Mouse (Mus musculus) midbrain, postnatal 0 days (tissue): Measurements from ENCODE around the gene Troap. TPM values are rescaled to one million over a fixed set of nuclear protein-coding genes. Genes with fewer than 3 reads are reported as not detected.

Source experiments
- ATAC-seq: fragments of 200-750 bp; cut with Nextera tagmentation; 2 replicates; pipeline ENCODE4 v1.8.0; 2017; ENCODE audit warnings: moderate number of reproducible peaks, mild to moderate bottlenecking, moderate TSS enrichment, moderate library complexity; ENCODE audit not compliant: low FRiP score
- DNase-seq: peaks from one replicate; pipeline ENCODE4 v3.0.0-alpha.2; 2015; ENCODE audit warnings: low spot score
- H3K27ac ChIP-seq: fragments of 300-500 bp; sonication (generic); 2 replicates; pipeline ENCODE4 v1.5.1; 2014; ENCODE audit warnings: low read depth, mild to moderate bottlenecking, low read length, mixed read lengths
- H3K27me3 ChIP-seq: fragments of 300-500 bp; sonication (generic); 2 replicates; pipeline ENCODE4 v1.6.1; 2014; ENCODE audit warnings: low read length, control low read depth, mixed read lengths; ENCODE audit not compliant: insufficient read depth
- H3K36me3 ChIP-seq: fragments of 300-500 bp; sonication (generic); 2 replicates; pipeline ENCODE4 v1.6.1; 2014; ENCODE audit warnings: low read length, control low read depth, mixed read lengths; ENCODE audit not compliant: insufficient read depth
- H3K4me1 ChIP-seq: fragments of 300-500 bp; sonication (generic); 2 replicates; pipeline ENCODE4 v1.6.1; 2014; ENCODE audit warnings: mild to moderate bottlenecking, control low read depth, antibody characterized with exemption, low read length, mixed read lengths; ENCODE audit not compliant: insufficient read depth
- H3K4me2 ChIP-seq: fragments of 300-500 bp; sonication (generic); 2 replicates; pipeline ENCODE4 v1.6.1; 2014; ENCODE audit warnings: low read depth, mild to moderate bottlenecking, low read length, mixed read lengths; ENCODE audit not compliant: poor library complexity, severe bottlenecking
- H3K4me3 ChIP-seq: fragments of 300-500 bp; sonication (generic); 2 replicates; pipeline ENCODE4 v1.5.1; 2014; ENCODE audit warnings: low read depth, mild to moderate bottlenecking, low read length, moderate library complexity
- H3K9ac ChIP-seq: fragments of 300-500 bp; sonication (generic); replicated peaks from 2 replicates; pipeline ENCODE4 v1.6.1; 2014; ENCODE audit warnings: mild to moderate bottlenecking, low read length, moderate library complexity, mixed read lengths; ENCODE audit not compliant: poor library complexity, severe bottlenecking
- H3K9me3 ChIP-seq: fragments of 300-500 bp; sonication (generic); 2 replicates; pipeline ENCODE4 v1.6.1; 2016; ENCODE audit warnings: low read length, control low read depth
- CTCF ChIP-seq: IDR thresholded peaks from 2 replicates; pipeline ENCODE4 v1.5.1; 2016; ENCODE audit warnings: antibody characterized with exemption, mild to moderate bottlenecking
- WGBS: fragments of 180-500 bp; shearing (Covaris S2); extraction: QIAGEN DNeasy Blood & Tissue Kit; methylation state at CpG from one replicate; pipeline ENCODE4 v1.1.7; 2014; 5-methylcytosine and 5-hydroxymethylcytosine counted together
- polyA plus RNA-seq: library from polyadenylated mRNA; unstranded; fragments of >200 nt; fragmentation: Nextera tagmentation; extraction: Ambion mirVana; gene quantifications from 2 replicates; pipeline ENCODE4 v1.2.1, GENCODE M21; 2015
- total RNA-seq: library from RNA; depleted of rRNA; stranded (reverse); fragments of >200 nt; gene quantifications from 2 replicates; pipeline ENCODE4 v1.2.3, GENCODE M21; 2014

The Troap gene
- total and polyA plus RNA-seq, 2 experiments from 2014 or later = 2.1 to 4.1 TPM

- Histone ChIP-seq H3K27me3 (peaks cover 39% of the 10 kb centered on the region), H3K4me3 (peak overlapping the region; percentile 28), H3K4me2 (peak overlapping the region; percentile 48), H3K36me3 (no peaks in the 10 kb centered on the region), H3K4me1 (no peaks in the 10 kb centered on the region), H3K27ac (0 out of 2 replicates have a peak overlapping the region, but pooled peaks have one; percentile 38), H3K9me3 (no peaks in the 10 kb centered on the region), H3K9ac (peak overlapping the region; percentile 42)
- ATAC-seq (peak; percentile 69), DNase-seq (peak; percentile 77)
- under 1% methylated on average over 27 of the region's 27 CpGs for WGBS
- peak; percentile 82 for TF ChIP-seq CTCF
Observed at GRCm38 (mm10) chr15:99088292-99088691, 13.9 kb downstream of the Troap start.

GRCm38 (mm10) chr15:99089069-99089468 lies 14.7 kb downstream of the Troap start:
- H3K27me3 ChIP-seq = peaks cover 39% of the 10 kb centered on the region
- 18% methylated on average over 14 of the region's 14 CpGs for WGBS
- no peak overlapping the region for H3K27ac ChIP-seq
- TF ChIP-seq CTCF = no peak
- ATAC-seq (no peak), DNase-seq (no peak)
- H3K4me2 ChIP-seq = peak overlapping the region; percentile 48; the same call in 1 of the 2 replicates
- 0 out of 2 replicates have a peak overlapping the region, but pooled peaks have one; percentile 28 for H3K4me3 ChIP-seq
- H3K4me1 ChIP-seq = no peaks in the 10 kb centered on the region
- no peak overlapping the region for H3K9ac ChIP-seq
- H3K36me3 ChIP-seq = no peaks in the 10 kb centered on the region
- H3K9me3 ChIP-seq = no peaks in the 10 kb centered on the region

- Histone ChIP-seq H3K4me2 (peak within 1 kb of the TSS; percentile 92), H3K4me1 (peaks cover 9% of the 10 kb centered on the region), H3K9ac (peak within 1 kb of the TSS; percentile 62), H3K9me3 (no peaks in the 10 kb centered on the region), H3K4me3 (peak within 1 kb of the TSS; percentile 46), H3K27ac (no peak within 1 kb of the TSS), H3K27me3 (peaks cover 37% of the 10 kb centered on the region), H3K36me3 (no peaks in the 10 kb centered on the region)
- 37% methylated on average over 8 of the region's 8 CpGs for WGBS
- DNase-seq = no peak
- ATAC-seq = no peak
- no peak for TF ChIP-seq CTCF
Observed at GRCm38 (mm10) chr15:99092870-99093269, 18.5 kb downstream of the Troap start, which contains the start of gene Dnajc22. Dnajc22 (plus strand) TSS chr15:99093170.

- 2% methylated on average over 56 of the region's 56 CpGs for WGBS
- Histone ChIP-seq H3K9me3 (no peaks in the 10 kb centered on the region), H3K4me1 (peaks cover 14% of the 10 kb centered on the region), H3K9ac (peak overlapping the region; percentile 62), H3K4me3 (peak overlapping the region; percentile 46), H3K27ac (no peak overlapping the region), H3K27me3 (peaks cover 39% of the 10 kb centered on the region), H3K36me3 (no peaks in the 10 kb centered on the region), H3K4me2 (peak overlapping the region; percentile 92)
- ATAC-seq (no peak; the same call in 1 of the 2 replicates), DNase-seq (peak; percentile 52)
- peak; percentile 66 for TF ChIP-seq CTCF
Observed at GRCm38 (mm10) chr15:99093291-99094258, 19.2 kb downstream of the Troap start.

- ATAC-seq (no peak), DNase-seq (peak; percentile 48)
- H3K4me1 ChIP-seq = peaks cover 14% of the 10 kb centered on the region
- 4% methylated on average over 27 of the region's 27 CpGs for WGBS
- H3K27ac ChIP-seq = no peak overlapping the region
- H3K4me2 ChIP-seq = peak overlapping the region; percentile 24; the same call in 1 of the 2 replicates
- H3K9me3 ChIP-seq = no peaks in the 10 kb centered on the region
- no peak overlapping the region for H3K9ac ChIP-seq
- H3K4me3 ChIP-seq = no peak overlapping the region
- no peaks in the 10 kb centered on the region for H3K36me3 ChIP-seq
- TF ChIP-seq CTCF = no peak
- H3K27me3 ChIP-seq = peaks cover 36% of the 10 kb centered on the region
Observed at GRCm38 (mm10) chr15:99094631-99095270, 20.4 kb downstream of the Troap start.
